Mouse (Mus musculus) heart, postnatal 4 days (tissue): ENCODE data around the gene Mcts1. TPM values are rescaled to one million over a fixed set of nuclear protein-coding genes. Genes with fewer than 3 reads are reported as not detected.

ENCODE experiments used
- DNase-seq: peaks from one replicate; pipeline ENCODE4 v3.0.0; 2021
- total RNA-seq, 2 experiments: library from RNA; stranded (reverse); gene quantifications; 2 replicates each; pipeline ENCODE4 v1.2.3; 2021

Mcts1 gene
- 10 to 100 TPM; 38.9 to 40.9 TPM for total RNA-seq

GRCm38 (mm10) chrX:38600177-38600994, at the start of gene Mcts1:
Gene Mcts1 (plus strand): TSS chrX:38600578.
- peak; percentile 67 for DNase-seq

GRCm38 (mm10) chrX:38553255-38553654, 47.1 kb upstream of the Mcts1 start:
- DNase-seq = no peak

- DNase-seq = no peak
These were observed 36.3 kb upstream of the Mcts1 start for GRCm38 (mm10) chrX:38563941-38564541.

- peak; percentile 88 for DNase-seq
These were observed 35.7 kb upstream of the Mcts1 start for GRCm38 (mm10) chrX:38564542-38565175.

- DNase-seq = no peak
These were observed 35.2 kb upstream of the Mcts1 start for GRCm38 (mm10) chrX:38565176-38565542.

- DNase-seq = no peak
These were observed 33.7 kb upstream of the Mcts1 start for GRCm38 (mm10) chrX:38566521-38567205.

GRCm38 (mm10) chrX:38576078-38576477, 24.3 kb upstream of the Mcts1 start, which contains the start of gene Cul4b:
Gene Cul4b (minus strand): TSS chrX:38576196.
- DNase-seq = peak; percentile 36

- DNase-seq = no peak
These were observed 19.2 kb upstream of the Mcts1 start for GRCm38 (mm10) chrX:38581140-38581539.

- DNase-seq = no peak
These were observed 17.1 kb upstream of the Mcts1 start for GRCm38 (mm10) chrX:38583261-38583660.

- DNase-seq = peak; percentile 5
These were observed 10.6 kb upstream of the Mcts1 start for GRCm38 (mm10) chrX:38589827-38590226.

- DNase-seq = no peak
These were observed 8.6 kb upstream of the Mcts1 start for GRCm38 (mm10) chrX:38591749-38592148.

- DNase-seq = peak; percentile 8
These were observed 7.0 kb upstream of the Mcts1 start for GRCm38 (mm10) chrX:38593180-38593889.

- no peak for DNase-seq
These were observed 604 bp downstream of the Mcts1 start for GRCm38 (mm10) chrX:38600995-38601369.

- DNase-seq = peak; percentile 90
These were observed 34.6 kb downstream of the Mcts1 start, which contains the start of gene C1galt1c1 for GRCm38 (mm10) chrX:38634801-38635637. Gene C1galt1c1 (minus strand): TSS chrX:38635087.

GRCm38 (mm10) chrX:38635638-38635931, 35.2 kb downstream of the Mcts1 start:
- no peak for DNase-seq

- DNase-seq = no peak
These were observed 41.1 kb downstream of the Mcts1 start for GRCm38 (mm10) chrX:38641435-38641834.

- DNase-seq = no peak
These were observed 41.8 kb downstream of the Mcts1 start for GRCm38 (mm10) chrX:38642183-38642582.

GRCm38 (mm10) chrX:38650404-38651039, 50.1 kb downstream of the Mcts1 start:
- no peak for DNase-seq

GRCm38 (mm10) chrX:38651167-38651566, 50.8 kb downstream of the Mcts1 start:
- DNase-seq = no peak

GRCm38 (mm10) chrX:38653181-38653580, 52.8 kb downstream of the Mcts1 start:
- DNase-seq = no peak

GRCm38 (mm10) chrX:38654681-38655080, 54.3 kb downstream of the Mcts1 start:
- no peak for DNase-seq
